Mouse (Mus musculus) kidney, adult 2 months (tissue): Measurements from ENCODE around the gene Xirp1. TPM values are rescaled to one million over a fixed set of nuclear protein-coding genes. Genes with fewer than 3 reads are reported as not detected.
A peak's percentile ranks its signal among the peaks of the same experiment; 100 is the strongest.

Experiments
- DNase-seq: peaks from one replicate; pipeline ENCODE4 v3.0.0; 2021
- H3K27ac ChIP-seq: fragments of 200-500 bp; 2 replicates; pipeline ENCODE4 v1.5.1; 2012; ENCODE audit warnings: low read depth, low read length, control low read depth, inconsistent platforms; ENCODE audit not compliant: insufficient read depth
- H3K27me3 ChIP-seq: fragments of 200-500 bp; replicated peaks from 2 replicates; pipeline ENCODE4 v1.6.1; 2012; ENCODE audit warnings: mild to moderate bottlenecking, moderate library complexity, low read length, inconsistent platforms; ENCODE audit not compliant: control insufficient read depth, insufficient read depth
- H3K36me3 ChIP-seq: fragments of 200-500 bp; 2 replicates; pipeline ENCODE4 v1.6.1; 2012; ENCODE audit warnings: mild to moderate bottlenecking, moderate library complexity, low read length, inconsistent platforms; ENCODE audit not compliant: control insufficient read depth, insufficient read depth
- H3K4me1 ChIP-seq: fragments of 200-500 bp; 2 replicates; pipeline ENCODE4 v1.6.1; 2011; ENCODE audit warnings: low read length; ENCODE audit not compliant: control insufficient read depth, insufficient read depth
- H3K4me3 ChIP-seq: fragments of 200-500 bp; 2 replicates; pipeline ENCODE4 v1.5.1; 2011; ENCODE audit warnings: mild to moderate bottlenecking, low read depth, low read length, control low read depth; ENCODE audit not compliant: insufficient read depth
- CTCF ChIP-seq: fragments of 200-500 bp; conservative IDR thresholded peaks from 2 replicates; pipeline ENCODE4 v1.5.1; 2011; ENCODE audit warnings: low read depth, mild to moderate bottlenecking, control low read depth, low read length, moderate library complexity, mixed read lengths; ENCODE audit not compliant: insufficient read depth, insufficient read length
- POLR2A ChIP-seq: fragments of 200-500 bp; IDR thresholded peaks from one replicate; pipeline ENCODE4 v1.6.1; 2011; ENCODE audit warnings: low read depth, low read length, control low read depth
- WGBS: fragments of 180-500 bp; shearing (Covaris S2); methylation state at CpG from one replicate; pipeline ENCODE4 v1.1.7; 2018; 5-methylcytosine and 5-hydroxymethylcytosine counted together
- polyA plus RNA-seq: library from polyadenylated mRNA; depleted of rRNA; stranded (reverse); fragments of >200 nt; gene quantifications from 2 replicates; pipeline ENCODE4 v1.2.3, GENCODE M21; 2012

Gene Xirp1
- polyA plus RNA-seq, 1 experiment, result 0.94 TPM

DNA sequence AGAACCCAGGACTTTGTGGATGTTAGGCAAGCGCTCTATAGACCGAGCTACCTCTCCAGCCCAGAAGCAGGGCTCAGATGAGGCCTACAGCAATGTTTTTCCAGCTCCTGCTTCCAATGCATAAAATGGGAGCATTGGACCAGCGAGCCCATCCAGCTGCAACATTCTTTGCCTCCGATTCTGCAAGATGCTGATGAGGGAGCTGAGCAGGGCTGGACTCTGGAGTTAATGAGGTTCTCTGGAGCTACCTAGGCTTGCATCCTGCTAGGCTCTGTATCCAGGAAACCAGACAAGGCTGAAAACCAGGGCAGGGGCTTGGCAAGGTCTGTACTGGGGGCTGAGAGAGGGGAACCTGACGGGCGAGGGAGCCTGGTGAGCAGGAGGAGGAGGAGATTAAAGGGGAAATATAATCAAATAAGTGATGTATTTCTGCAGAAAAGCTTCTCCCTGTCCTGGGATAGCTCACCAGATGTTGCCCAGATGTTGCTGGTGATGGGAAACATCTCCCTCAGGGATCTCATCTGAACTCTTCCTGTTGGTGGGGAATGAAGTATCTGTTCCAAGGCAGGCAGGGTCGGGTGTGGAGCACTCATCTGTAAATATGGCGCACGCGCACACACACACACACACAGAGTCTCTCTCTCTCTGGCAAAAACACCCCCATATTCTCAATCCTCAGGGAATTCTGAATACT, 37.4 kb downstream of the Xirp1 start:
- H3K4me3 ChIP-seq, result no peak overlapping the region
- peaks cover 19% of the 10 kb centered on the region for H3K4me1 ChIP-seq
- H3K36me3 ChIP-seq, result no peaks in the 10 kb centered on the region
- H3K27me3 ChIP-seq, result no peaks in the 10 kb centered on the region
- TF ChIP-seq CTCF (no peak), POLR2A (no peak)
- 84% methylated on average over 10 of the region's 10 CpGs for WGBS
- DNase-seq, result no peak
- no peak overlapping the region for H3K27ac ChIP-seq

DNA sequence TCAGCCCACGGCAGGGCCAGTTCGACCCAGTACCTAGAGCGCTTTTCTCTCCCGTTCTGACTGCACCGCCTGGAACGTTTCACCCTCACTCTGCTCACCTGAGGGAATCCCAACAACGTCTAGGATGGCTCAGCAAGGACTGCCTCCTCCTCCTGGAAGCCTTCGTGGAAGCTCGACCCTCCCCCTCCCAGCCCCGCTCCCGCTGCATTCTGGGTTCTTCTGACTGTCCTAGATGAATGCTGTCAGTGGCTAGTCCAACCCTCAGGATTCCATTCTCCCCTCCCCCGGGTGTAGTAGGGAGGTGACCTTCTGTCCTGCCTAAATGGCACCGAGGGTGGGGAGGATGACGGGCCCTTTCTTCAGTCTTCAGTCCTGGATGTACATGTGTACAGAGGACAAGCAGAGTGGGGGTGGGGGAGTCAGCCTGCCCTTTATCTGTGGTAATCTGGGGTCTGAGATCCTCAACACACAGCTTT, 38.8 kb downstream of the Xirp1 start, which contains the start of gene Csrnp1:
Gene Csrnp1, minus strand, starts transcription at position 123 of the 476 bp plus-strand sequence.
- peak within 1 kb of the TSS; percentile 84 for H3K27ac ChIP-seq
- DNase-seq, result peak; percentile 31
- no peak for TF ChIP-seq CTCF
- no peak for TF ChIP-seq POLR2A
- WGBS, result 35% methylated on average over 14 of the region's 14 CpGs
- H3K36me3 ChIP-seq, result no peaks in the 10 kb centered on the region
- H3K4me1 ChIP-seq, result peaks cover 32% of the 10 kb centered on the region
- peak within 1 kb of the TSS; percentile 96 for H3K4me3 ChIP-seq
- no peaks in the 10 kb centered on the region for H3K27me3 ChIP-seq

DNA sequence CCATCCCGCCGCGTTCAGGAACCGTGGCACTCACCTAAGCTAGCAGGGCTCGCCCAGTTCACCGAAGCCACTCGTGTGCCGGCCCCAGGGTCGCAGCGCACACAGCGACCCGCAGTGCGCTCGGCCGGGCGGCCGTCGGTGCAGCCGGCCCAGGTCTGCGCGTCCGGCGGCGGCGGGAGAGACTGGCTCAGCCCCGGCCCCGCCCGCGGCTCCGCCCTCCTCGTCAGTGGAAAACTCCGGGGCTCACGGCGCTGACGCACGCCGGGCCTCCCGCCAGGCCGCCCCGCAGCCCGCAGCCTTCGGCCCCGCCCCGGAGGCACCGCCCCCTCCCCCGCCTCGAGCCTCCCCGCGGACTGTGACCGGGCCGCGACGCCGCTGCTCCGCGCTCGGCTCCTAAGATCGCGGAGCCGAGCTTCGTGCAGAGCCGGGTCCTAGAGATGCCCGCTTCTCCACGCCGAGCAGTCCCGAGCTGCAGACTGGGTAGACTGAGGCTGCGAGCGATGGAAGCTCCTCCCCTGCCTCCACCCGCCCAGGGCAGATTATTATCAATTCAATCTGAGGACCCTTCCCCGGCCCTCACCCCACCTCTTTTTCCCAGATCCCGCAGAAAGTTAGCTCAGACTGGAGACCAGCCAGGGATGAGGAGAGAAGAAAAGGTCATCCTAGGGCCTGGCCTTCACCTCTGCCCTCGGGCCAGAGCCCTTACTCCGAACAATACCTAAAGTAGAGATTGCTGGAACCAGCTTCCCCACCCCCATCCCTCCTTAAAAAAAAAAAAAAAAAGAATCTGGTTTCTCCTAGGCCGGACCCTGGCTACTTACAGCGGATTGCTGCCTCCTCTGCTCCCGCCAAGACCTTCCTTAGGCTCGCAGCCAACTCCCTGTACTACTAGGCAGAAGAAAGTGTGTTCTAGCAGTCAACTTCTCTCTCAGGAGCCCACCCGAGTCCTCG, 39.5 kb downstream of the Xirp1 start:
- DNase-seq, result peak; percentile 96
- peaks cover 39% of the 10 kb centered on the region for H3K4me1 ChIP-seq
- H3K27me3 ChIP-seq, result no peaks in the 10 kb centered on the region
- TF ChIP-seq POLR2A (peak; percentile 96), CTCF (no peak)
- H3K4me3 ChIP-seq, result peak overlapping the region; percentile 96
- 3% methylated on average over 77 of the region's 79 CpGs for WGBS
- H3K36me3 ChIP-seq, result no peaks in the 10 kb centered on the region
- H3K27ac ChIP-seq, result peak overlapping the region; percentile 84

DNA sequence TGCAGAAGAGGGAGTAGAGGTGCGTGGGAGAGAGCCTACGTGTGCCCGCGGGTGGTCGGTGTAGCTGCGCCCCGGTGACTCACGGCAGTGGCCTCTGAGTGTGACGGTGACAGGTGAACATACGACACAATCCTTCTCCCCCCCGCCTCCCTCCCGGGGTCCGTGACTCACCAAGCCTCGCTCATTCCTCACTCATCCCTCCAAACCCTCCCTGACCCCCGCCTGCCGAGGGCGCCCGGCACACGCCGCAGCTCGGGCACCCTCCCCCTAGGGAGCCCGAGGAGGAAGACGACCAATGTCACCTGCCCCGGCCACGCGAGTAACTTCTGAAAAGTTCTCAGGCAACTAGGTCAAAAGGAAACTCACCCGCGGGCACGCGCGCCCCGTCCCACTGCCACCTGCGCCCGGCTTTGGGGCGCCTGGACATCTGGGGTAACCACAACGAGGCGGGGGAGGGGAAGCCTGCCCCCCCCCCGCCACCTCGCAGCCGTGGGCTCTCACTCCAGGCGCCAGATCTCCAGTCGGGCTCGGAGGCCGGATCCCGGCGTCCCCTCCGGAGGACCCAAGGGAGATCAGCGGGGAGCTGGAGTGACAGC, 40.3 kb downstream of the Xirp1 start:
- TF ChIP-seq POLR2A (no peak), CTCF (no peak)
- Histone ChIP-seq H3K4me1 (peaks cover 46% of the 10 kb centered on the region), H3K36me3 (no peaks in the 10 kb centered on the region), H3K27me3 (no peaks in the 10 kb centered on the region), H3K4me3 (peak overlapping the region; percentile 96), H3K27ac (peak overlapping the region; percentile 84)
- DNase-seq, result peak; percentile 66
- under 1% methylated on average over 48 of the region's 48 CpGs for WGBS

DNA sequence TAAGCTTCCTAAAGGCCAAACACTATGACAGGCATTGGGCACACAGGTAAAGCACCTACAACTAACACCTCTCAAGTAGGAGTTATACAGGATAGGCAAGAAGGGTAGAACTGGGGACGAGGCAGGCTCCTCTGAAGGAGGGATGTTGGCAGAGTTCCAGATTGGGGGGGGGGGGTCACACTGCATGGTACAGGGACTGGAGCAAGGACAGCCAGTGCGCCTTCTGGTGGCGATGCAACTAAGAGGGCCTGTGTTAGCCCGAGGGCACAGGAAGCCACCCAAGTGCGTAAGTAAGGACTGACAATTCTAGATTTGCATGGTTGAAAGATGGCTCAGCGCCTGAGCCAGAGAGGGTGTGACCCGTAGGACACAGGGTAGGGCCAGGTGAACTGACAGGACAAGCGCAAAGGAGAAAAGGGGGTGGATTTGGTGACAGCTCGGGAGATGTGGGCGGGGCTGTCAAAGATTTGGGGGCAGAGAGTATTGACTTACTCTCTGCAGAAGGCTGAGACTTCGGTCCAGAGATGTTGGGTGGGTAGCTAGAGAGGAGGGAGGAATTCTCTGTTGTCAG, 41.1 kb downstream of the Xirp1 start:
- no peaks in the 10 kb centered on the region for H3K36me3 ChIP-seq
- H3K4me1 ChIP-seq, result peaks cover 53% of the 10 kb centered on the region
- TF ChIP-seq POLR2A, result no peak
- peak; percentile 49 for TF ChIP-seq CTCF
- peak overlapping the region; percentile 84 for H3K27ac ChIP-seq
- H3K27me3 ChIP-seq, result no peaks in the 10 kb centered on the region
- DNase-seq, result peak; percentile 80
- WGBS, result 2% methylated on average over 11 of the region's 11 CpGs
- H3K4me3 ChIP-seq, result peak overlapping the region; percentile 96

DNA sequence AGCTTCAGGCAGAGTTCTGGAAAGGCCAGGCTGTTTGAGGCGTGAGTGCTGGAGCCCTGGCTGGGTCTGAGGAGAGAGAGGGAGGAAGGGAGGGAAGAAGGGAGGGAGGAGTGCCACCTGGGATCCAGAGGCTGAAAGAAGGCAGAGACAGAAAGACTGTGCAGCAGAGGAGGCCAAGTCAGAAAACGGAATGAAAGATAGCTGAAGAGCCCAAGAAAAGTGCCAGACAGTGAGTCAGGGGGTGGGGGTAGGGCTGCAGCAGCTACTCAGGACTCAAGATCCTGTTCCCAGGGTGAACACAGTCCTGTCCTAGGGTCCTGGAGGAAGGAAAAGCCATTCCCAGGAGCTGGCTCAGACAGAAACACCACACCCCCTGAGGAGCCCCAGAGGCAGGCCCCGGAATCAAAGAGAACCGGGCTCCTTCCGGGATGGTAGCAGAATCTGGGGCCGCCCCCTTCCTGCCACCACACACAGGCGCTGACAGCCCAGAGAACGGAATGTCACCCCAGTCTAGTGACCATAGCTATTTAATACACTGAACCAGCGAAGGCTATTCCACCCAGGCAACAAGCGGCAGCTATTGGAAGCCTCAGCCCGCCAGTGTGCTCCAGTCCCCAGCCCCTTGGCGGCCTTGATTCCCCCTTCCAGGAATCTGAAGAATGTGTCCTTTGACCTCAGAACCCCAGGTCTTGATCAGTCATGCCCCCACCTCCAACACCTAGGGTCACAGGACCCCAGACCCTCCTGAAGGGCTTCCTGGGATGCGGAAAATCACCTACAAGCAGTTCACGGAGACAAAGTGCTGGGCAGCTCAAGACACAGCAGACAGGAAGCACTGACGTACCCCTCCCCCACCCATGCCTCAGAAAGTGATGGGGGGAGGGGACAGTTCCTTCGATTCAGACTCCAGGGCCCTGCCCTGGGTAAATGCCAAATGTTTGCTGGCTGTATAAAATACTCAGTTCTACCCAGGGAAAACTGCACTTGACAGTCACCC, 41.9 kb downstream of the Xirp1 start:
- peak overlapping the region; percentile 96 for H3K4me3 ChIP-seq
- peak overlapping the region; percentile 84 for H3K27ac ChIP-seq
- no peaks in the 10 kb centered on the region for H3K36me3 ChIP-seq
- peak; percentile 92 for DNase-seq
- H3K4me1 ChIP-seq, result peaks cover 61% of the 10 kb centered on the region
- TF ChIP-seq POLR2A (no peak), CTCF (no peak)
- no peaks in the 10 kb centered on the region for H3K27me3 ChIP-seq
- WGBS, result 1% methylated on average over 16 of the region's 16 CpGs
